Mouse (Mus musculus) C2C12 (cell line): Measurements from ENCODE around the gene Dlgap5.

Experiments used
- CEBPB ChIP-seq: IDR thresholded peaks from one replicate; pipeline ENCODE4 v1.6.1; 2011; ENCODE audit warnings: low read depth, mild to moderate bottlenecking, control low read depth, moderate library complexity
- CTCF ChIP-seq: IDR thresholded peaks from one replicate; pipeline ENCODE4 v1.5.1; 2011; ENCODE audit not compliant: control insufficient read depth, insufficient read depth, insufficient read length
- FOSL1 ChIP-seq: IDR thresholded peaks from one replicate; pipeline ENCODE4 v1.8.0; 2011; ENCODE audit warnings: mild to moderate bottlenecking, low read length; ENCODE audit not compliant: poor library complexity, insufficient read depth, severe bottlenecking
- MAX ChIP-seq: IDR thresholded peaks from one replicate; pipeline ENCODE4 v1.6.1; 2011; ENCODE audit warnings: mild to moderate bottlenecking, control low read depth
- MYOD1 ChIP-seq: IDR thresholded peaks from one replicate; pipeline ENCODE4 v1.6.1; 2011; ENCODE audit warnings: low read depth; ENCODE audit not compliant: control insufficient read depth, insufficient read length
- MYOG ChIP-seq: IDR thresholded peaks from one replicate; pipeline ENCODE4 v1.6.1; 2011; ENCODE audit not compliant: control insufficient read depth, insufficient read length; ENCODE audit errors: extremely low read depth
- USF1 ChIP-seq: IDR thresholded peaks from one replicate; pipeline ENCODE4 v1.6.1; 2011; ENCODE audit warnings: low read depth, mild to moderate bottlenecking, control low read depth, moderate library complexity

DNA sequence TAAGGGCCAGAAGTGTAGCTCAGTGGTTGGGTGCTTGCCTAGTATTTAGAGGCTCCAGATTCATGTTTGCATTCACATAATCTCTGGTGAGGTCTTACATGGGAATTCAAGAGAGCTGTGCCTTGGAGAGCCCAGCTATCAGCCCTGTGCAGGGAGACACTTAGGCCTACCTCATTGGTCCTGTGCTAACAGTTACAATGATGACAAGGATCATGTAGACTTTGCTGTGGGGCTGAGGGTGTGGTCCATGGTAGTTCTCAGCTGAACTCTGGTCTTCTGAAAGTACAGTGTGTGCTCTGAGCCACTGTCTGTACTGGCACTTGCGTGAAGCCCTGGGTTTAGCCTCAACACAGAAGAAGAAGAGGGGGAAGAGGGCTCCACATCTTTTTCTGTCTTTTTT is 71.5 kb downstream of the Dlgap5 start:
- TF ChIP-seq CTCF, result no peak
- TF ChIP-seq MAX, result no peak
- no peak for TF ChIP-seq FOSL1
- TF ChIP-seq MYOG, result no peak
- TF ChIP-seq USF1, result no peak
- no peak for TF ChIP-seq MYOD1
- TF ChIP-seq CEBPB, result no peak
